Mouse (Mus musculus) layer of hippocampus, adult 2 months (tissue): ENCODE results near the gene Erp27. TPM values are rescaled to one million over a fixed set of nuclear protein-coding genes. Genes with fewer than 3 reads are reported as not detected.
A peak's percentile ranks its signal among the peaks of the same experiment; 100 is the strongest.
"Not testable (repeated sequence)": the region's sequence is repeated elsewhere in the genome, so short reads cannot be mapped to it uniquely, and the experiment has no call there.

ENCODE experiments used
- DNase-seq, 2 experiments: peaks; one replicate each; pipeline ENCODE4 v3.0.0; 2022; ENCODE audit warnings: low spot score in 2 of 2
- H3K27ac ChIP-seq: fragments of 200-600 bp; 2 replicates; pipeline ENCODE4 v1.8.1; 2022
- H3K4me3 ChIP-seq: fragments of 200-600 bp; 2 replicates; pipeline ENCODE4 v1.8.1; 2022; ENCODE audit warnings: mild to moderate bottlenecking
- CTCF ChIP-seq: fragments of 200-600 bp; conservative IDR thresholded peaks from 2 replicates; pipeline ENCODE4 v1.8.1; 2022; ENCODE audit warnings: antibody characterized with exemption, mild to moderate bottlenecking, moderate library complexity
- long read RNA-seq, 2 experiments: library from polyadenylated mRNA; stranded (forward); transcript quantifications; one replicate each; pipeline ENCODE4 v2.0.0; 2021; ENCODE audit warnings: borderline mapping rate in 2 of 2
- total RNA-seq, 2 experiments: library from RNA; stranded (reverse); gene quantifications; 2 replicates each; pipeline ENCODE4 v1.2.3; 2021

Gene Erp27
- total RNA-seq = under 1 TPM; 0.26 to 0.52 TPM
- long read RNA-seq, experiment 1 = 0 reads
- long read RNA-seq, experiment 2 = 0 reads

GRCm38 (mm10) chr6:136922080-136922479 is at the start of gene Erp27:
Gene Erp27, minus strand, starts transcription at chr6:136922180.
- DNase-seq = no peak
- no peak within 1 kb of the TSS for H3K27ac ChIP-seq
- TF ChIP-seq CTCF = no peak
- H3K4me3 ChIP-seq = no peak within 1 kb of the TSS

DNA sequence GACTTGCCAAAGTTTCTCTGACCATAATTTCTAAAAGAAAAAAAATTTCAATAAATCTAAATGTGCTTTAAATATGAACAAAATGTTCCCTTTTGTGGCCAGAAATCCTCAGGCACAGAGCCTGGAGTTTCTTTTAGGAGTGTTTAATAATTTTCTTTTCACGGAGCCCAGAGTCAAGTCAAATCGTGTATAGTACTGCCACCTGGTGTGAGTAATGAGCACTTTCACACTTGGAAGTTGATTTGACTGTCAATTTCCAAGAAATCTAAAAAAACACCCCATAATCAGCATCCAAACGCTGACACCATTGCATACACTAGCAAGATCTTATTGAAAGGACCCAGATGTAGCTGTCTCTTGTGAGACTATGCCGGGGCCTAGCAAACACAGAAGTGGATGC is 46.9 kb upstream of the Erp27 start:
- not testable (repeated sequence) for H3K27ac ChIP-seq, H3K4me3 ChIP-seq, DNase-seq
- TF ChIP-seq CTCF = peak; percentile 78

- no peak for TF ChIP-seq CTCF
- Histone ChIP-seq H3K27ac (no peak overlapping the region), H3K4me3 (no peak overlapping the region)
- no peak for DNase-seq
Observed at GRCm38 (mm10) chr6:136967466-136967865, 45.5 kb upstream of the Erp27 start.

- Histone ChIP-seq H3K4me3 (no peak overlapping the region), H3K27ac (no peak overlapping the region; the same call in 1 of the 2 replicates)
- DNase-seq = peak in 1 of 2 experiments; percentile 48
- no peak for TF ChIP-seq CTCF
Observed at GRCm38 (mm10) chr6:136965912-136966311, 43.9 kb upstream of the Erp27 start.

GRCm38 (mm10) chr6:136964609-136965510 is 42.9 kb upstream of the Erp27 start:
- no peak for DNase-seq
- peak; percentile 26; the same call in 1 of the 2 replicates for TF ChIP-seq CTCF
- H3K27ac ChIP-seq = no peak overlapping the region

GRCm38 (mm10) chr6:136962957-136963356 is 41.0 kb upstream of the Erp27 start:
- H3K4me3 ChIP-seq = no peak overlapping the region
- no peak for TF ChIP-seq CTCF
- no peak for DNase-seq
- no peak overlapping the region for H3K27ac ChIP-seq

More at GRCm38 (mm10) chr6:136964609-136965510, 42.9 kb upstream of the Erp27 start:
- H3K4me3 ChIP-seq = no peak overlapping the region

DNA sequence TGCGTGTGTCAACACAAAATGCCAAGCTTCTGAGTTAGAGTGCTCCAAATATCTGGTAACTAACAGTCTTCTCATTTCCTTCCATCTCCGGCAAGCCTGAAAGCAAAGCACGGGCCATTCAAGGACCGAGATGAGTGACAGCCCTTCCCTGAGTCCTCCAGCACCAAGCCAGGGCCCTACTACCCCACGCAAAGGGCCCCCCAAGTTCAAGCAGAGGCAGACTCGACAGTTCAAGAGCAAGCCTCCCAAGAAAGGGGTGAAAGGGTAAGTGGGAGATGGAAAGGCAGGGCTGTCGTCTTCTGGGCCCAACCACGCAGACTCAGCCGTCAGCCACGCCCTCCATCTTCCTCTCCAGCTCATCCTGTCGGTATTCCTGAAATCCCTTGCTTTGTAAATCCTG is 37.2 kb upstream of the Erp27 start:
- no peak for TF ChIP-seq CTCF
- DNase-seq = no peak
- Histone ChIP-seq H3K27ac (no peak overlapping the region), H3K4me3 (no peak overlapping the region)

DNA sequence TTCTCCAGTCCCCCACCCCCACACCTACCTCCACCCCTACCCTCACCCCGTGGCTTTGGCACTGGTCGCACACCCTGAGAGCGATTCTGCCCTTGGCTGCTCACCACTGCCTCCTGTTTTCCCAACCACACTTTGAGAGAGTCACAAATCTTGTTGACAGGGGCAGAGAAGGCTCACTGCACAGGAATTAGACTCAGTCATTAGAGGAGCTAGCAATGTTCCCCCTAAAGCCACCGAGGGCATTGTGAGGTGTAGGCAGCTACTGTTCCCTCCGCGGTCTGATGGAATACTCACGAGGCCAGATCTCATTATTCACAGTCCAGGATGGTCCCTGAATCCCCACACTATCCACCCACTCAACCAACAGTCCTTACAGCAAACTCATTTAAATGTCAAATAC is 35.1 kb upstream of the Erp27 start:
- no peak for DNase-seq
- no peak for TF ChIP-seq CTCF
- Histone ChIP-seq H3K27ac (no peak overlapping the region), H3K4me3 (no peak overlapping the region)

DNA sequence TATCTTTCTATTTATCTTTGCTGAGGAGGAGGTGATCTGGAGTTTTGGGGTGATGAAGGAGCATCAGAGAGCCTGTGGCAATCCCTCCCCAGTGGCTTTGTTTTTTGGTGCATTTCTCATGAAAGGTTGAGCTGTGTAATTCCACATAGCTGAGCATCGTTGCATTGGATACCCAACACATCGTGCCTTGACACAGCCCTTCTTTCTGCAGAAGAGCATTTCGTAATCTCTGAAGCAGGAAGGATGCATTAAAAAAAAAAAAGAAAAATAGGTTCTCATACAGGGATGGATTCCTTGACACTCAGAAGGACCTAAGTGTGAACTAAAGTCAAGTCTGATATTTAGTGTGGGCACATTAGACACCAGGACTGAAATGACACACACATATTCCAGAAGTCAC is 33.3 kb upstream of the Erp27 start:
- TF ChIP-seq CTCF = no peak
- no peak for DNase-seq
- Histone ChIP-seq H3K27ac (no peak overlapping the region), H3K4me3 (no peak overlapping the region)

DNA sequence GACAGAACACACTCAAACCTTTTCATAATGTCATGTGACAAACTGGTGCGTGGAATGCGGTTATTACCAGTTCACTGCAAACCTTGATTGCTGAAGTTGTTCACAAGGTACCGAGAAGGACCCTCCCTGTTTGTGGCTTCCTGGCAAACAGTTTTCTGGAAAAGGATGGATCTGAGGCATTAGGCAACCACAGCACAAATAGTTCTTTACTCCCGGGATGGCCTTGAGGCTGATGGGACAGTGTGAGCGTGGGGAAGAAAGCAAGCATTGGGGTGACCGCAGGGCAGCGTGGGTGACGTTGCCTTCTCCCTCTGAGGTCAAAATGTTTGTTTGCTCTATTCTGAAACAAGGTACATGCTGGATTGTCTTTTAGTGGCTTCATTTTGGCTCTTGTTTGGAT is 32.7 kb upstream of the Erp27 start:
- Histone ChIP-seq H3K4me3 (no peak overlapping the region), H3K27ac (no peak overlapping the region)
- no peak for TF ChIP-seq CTCF
- DNase-seq = no peak

- no peak overlapping the region for H3K4me3 ChIP-seq
- no peak for TF ChIP-seq CTCF
- no peak overlapping the region for H3K27ac ChIP-seq
- DNase-seq = no peak
Observed at GRCm38 (mm10) chr6:136954192-136954591, 32.2 kb upstream of the Erp27 start.

- DNase-seq = no peak
- Histone ChIP-seq H3K4me3 (no peak overlapping the region), H3K27ac (no peak overlapping the region)
- no peak for TF ChIP-seq CTCF
Observed at GRCm38 (mm10) chr6:136952930-136953329, 30.9 kb upstream of the Erp27 start.

DNA sequence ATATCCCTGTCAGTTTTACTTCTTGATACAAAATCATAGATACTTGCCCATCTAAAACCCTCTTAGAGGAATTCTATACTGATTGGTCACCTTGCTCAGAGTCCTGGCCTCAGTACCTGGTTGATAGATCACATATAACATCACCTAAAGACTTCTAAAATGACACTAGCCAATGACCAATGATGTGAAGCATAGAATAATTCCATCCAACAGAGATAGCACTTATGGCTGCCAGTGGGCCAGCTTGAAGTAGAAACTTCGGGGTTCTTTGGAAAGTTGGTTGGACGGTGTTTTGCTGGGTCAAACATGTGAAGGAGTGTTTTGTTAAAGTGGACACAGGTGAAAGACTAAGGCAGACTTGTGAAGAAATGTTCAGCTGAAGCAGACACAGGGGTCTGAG is 28.2 kb upstream of the Erp27 start:
- Histone ChIP-seq H3K27ac (no peak overlapping the region), H3K4me3 (no peak overlapping the region)
- no peak for TF ChIP-seq CTCF
- DNase-seq = no peak

DNA sequence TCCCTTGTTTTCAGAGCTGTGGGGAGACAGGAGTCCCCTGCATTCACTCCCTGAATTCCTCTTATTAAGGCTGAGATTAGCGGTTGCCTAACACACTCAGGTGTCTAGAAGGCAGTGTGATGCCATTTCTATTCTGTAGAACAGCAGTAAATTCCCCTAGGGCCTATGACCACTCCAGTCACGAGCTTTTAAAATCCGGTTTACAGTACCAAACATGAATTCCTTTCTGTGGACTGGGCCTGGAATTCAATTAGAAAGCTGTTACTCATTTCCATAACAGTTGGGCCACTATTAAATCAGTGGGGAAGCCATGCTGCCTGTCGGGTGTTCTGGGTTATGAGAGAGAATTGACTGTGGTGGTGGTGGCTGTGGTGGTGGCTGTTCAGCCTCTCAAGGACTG is 25.7 kb upstream of the Erp27 start:
- H3K4me3 ChIP-seq = no peak overlapping the region
- no peak for DNase-seq
- TF ChIP-seq CTCF = no peak
- no peak overlapping the region for H3K27ac ChIP-seq
